Mouse (Mus musculus) E14TG2a.4 (cell line): ENCODE measurements around the gene Zfp335.

Source experiments
- CTCF ChIP-seq: conservative IDR thresholded peaks from 2 replicates; pipeline ENCODE4 v1.5.1; 2014; ENCODE audit warnings: low read length
- NANOG ChIP-seq: IDR thresholded peaks from 2 replicates; pipeline ENCODE4 v1.6.1; 2014; ENCODE audit warnings: borderline replicate concordance, low read length, mixed read lengths
- POU5F1 ChIP-seq: IDR thresholded peaks from 2 replicates; pipeline ENCODE4 v1.6.1; 2014; ENCODE audit warnings: low read length, borderline replicate concordance

DNA sequence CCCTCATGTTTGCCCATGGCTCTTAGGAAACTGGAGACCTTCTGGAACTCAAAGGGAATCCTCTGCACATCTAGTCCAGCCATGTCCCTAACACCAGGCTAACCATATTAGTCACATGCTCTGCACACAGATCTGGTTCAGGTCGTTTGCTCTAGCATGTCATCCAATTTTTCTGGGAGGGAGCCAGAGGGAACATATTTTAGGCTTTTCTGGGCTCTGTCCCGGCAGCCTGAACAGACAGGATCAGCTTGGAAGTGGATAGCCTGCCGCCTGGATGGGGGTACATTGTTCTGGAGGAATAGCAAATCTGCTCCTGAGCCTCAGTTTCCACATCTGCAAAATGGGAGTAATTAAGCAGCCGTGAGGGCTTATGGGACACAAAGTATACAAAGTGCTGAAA is 50.5 kb downstream of the Zfp335 start:
- TF ChIP-seq CTCF (no peak), POU5F1 (no peak), NANOG (no peak)
